Mouse (Mus musculus): ENCODE measurements around the gene Gm8677. TPM values are rescaled to one million over a fixed set of nuclear protein-coding genes. Genes with fewer than 3 reads are reported as not detected.
"Not testable (repeated sequence)": the region's sequence is repeated elsewhere in the genome, so short reads cannot be mapped to it uniquely, and the experiment has no call there.

The Gm8677 gene
- not detected for total RNA-seq (2021)

DNA sequence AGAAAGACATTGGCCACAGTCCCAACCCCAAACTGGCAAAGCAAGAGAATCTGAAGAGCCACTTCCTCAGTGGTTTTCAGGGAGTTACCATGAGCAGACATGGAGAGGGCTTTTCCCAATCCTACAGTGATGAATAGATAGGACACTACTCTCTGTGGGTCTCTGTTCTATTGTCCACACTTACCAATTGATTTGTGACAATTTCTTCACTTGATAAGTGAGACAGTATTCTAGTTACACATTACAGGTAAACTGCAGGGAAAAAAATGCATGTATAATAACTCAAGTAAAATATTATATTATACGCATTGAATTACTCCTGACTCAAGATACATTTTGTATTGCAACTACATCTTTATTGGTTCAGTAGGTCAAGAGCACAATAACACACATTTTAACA is at the start of gene Gm8677:
TSS of gene Gm8677 (minus strand) at position 101 of the 400 bp plus-strand sequence.
- intact Hi-C loops (cut with DNase I); DNase-seq (ENCODE audit: low spot score in 2 of 2): not testable (repeated sequence)

DNA sequence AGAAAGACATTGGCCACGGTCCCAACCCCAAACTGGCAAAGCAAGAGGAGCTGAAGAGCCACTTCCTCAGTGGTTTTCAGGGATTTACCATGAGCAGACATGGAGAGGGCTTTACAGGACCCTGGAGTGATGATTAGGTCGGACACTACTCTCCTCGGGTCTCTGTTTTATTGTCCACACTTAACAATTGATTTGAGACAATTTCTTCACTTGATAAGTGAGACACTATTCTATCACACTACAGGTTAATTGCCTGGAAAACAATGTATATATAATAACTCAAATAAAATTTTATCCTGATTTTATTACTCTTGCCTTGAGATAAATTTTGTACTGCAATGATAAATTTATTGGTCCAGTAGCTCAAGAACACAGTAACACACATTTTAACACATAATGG is 30.6 kb upstream of the Gm8677 start, which contains the start of gene Gm4201:
TSS of gene Gm4201 (minus strand) at position 101 of the 400 bp plus-strand sequence.
- intact Hi-C loops (cut with DNase I); DNase-seq (ENCODE audit: low spot score in 2 of 2): not testable (repeated sequence)

DNA sequence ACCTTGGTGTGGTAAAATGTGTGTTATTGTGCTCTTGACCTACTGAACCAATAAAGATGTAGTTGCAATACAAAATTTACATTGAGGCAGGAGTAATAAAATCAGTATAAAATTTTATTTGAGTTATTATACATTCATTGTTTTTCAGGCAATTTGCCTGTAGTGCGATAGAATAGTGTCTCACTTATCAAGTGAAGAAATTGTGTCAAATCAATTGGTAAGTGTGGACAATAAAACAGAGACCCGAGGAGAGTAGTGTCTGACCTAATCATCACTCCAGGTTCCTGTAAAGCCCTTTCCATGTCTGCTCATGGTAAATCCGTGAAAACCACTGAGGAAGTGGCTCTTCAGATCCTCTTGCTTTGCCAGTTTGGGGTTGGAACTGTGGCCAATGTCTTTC is 12.0 kb downstream of the Gm8677 start, which contains the start of gene Vmn1r152:
TSS of gene Vmn1r152 (plus strand) at position 301 of the 400 bp plus-strand sequence.
- DNase-seq (ENCODE audit: low spot score in 2 of 2); intact Hi-C loops (cut with DNase I): not testable (repeated sequence)

DNA sequence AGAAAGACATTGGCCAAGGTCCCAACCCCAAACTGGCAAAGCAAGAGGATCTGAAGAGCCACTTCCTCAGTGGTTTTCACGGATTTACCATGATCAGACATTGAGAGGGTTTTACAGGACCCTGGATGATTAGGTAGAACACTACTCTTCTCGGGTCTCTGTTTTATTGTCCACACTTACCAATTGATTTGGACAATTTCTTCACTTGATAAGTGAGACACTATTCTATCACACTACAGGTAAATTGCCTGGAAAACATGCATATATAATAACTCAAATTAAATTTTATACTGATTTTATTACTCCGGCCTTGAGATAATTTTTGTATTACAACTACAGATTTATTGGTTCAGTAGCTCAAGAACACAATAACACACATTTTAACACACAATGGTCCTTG is 35.1 kb downstream of the Gm8677 start, which contains the start of gene Vmn1r151:
TSS of gene Vmn1r151 (minus strand) at position 101 of the 400 bp plus-strand sequence.
- intact Hi-C loops (cut with DNase I); DNase-seq (ENCODE audit: low spot score in 2 of 2): not testable (repeated sequence)

Other genes starting within 250 kb of the Gm8677 start
- gene Gm4187, start 205.2 kb downstream of the Gm8677 start, total RNA-seq (2021) = not detected
- gene Gm8660, start 163.8 kb downstream of the Gm8677 start, total RNA-seq (2021) = not detected
- gene Vmn1r148, start 121.3 kb downstream of the Gm8677 start, total RNA-seq (2021) = not detected
- gene Vmn1r149, start 96.7 kb downstream of the Gm8677 start, total RNA-seq (2021) = not detected
- not detected for gene Gm10665, start 70.8 kb downstream of the Gm8677 start, total RNA-seq (2021)
- gene Vmn1r151, start 35.2 kb downstream of the Gm8677 start, total RNA-seq (2021) = not detected
- gene Vmn1r152, start 11.9 kb downstream of the Gm8677 start, total RNA-seq (2021) = not detected
- gene Gm4201, start 30.5 kb upstream of the Gm8677 start, total RNA-seq (2021) = not detected
- not detected for gene Gm4565, start 53.2 kb upstream of the Gm8677 start, total RNA-seq (2021)
- gene Vmn1r155, start 123.1 kb upstream of the Gm8677 start, total RNA-seq (2021) = not detected
- not detected for gene Gm8693, start 157.4 kb upstream of the Gm8677 start, total RNA-seq (2021)
- not detected for gene Gm4567, start 184.8 kb upstream of the Gm8677 start, total RNA-seq (2021)
- not detected for gene Vmn1r157, start 226.8 kb upstream of the Gm8677 start, total RNA-seq (2021)

All from left cerebral cortex, postnatal 36 days (tissue).